In genomic region chr17:57768622-57769610, GRCm38 (mm10) we compare ENCODE assay signal across 8 mouse cellular contexts. TPM values are rescaled to one million over a fixed set of nuclear protein-coding genes. Genes with fewer than 3 reads are reported as not detected.
A peak's percentile ranks its signal among the peaks of the same experiment; 100 is the strongest.
DNase-seq lines count a peak whose midpoint lies in the region; ATAC-seq and TF ChIP-seq lines count a peak whose summit lies in the region.
"Had no signal": no experiment of that assay in that cellular context is flagged by ENCODE, and none has a peak within 500 bp of the region (broad histone marks: within the 10 kb centered on the region; RNA-seq: fewer than 3 reads in every experiment).

Gene Cntnap5c (plus strand): TSS chr17:57769570.

- peaks cover 6% of the 10 kb centered on the region; the same call in 1 of the 2 replicates for H3K27me3 ChIP-seq in hindbrain, embryonic 13.5 days
- no peaks in the 10 kb centered on the region for H3K27me3 ChIP-seq in midbrain, embryonic 14.5 days (ENCODE audit: control insufficient read depth, insufficient read depth, low read length)

- H3K4me2 ChIP-seq in hindbrain, embryonic 13.5 days: peak within 1 kb of the TSS; percentile 65
- H3K4me2 ChIP-seq in midbrain, embryonic 14.5 days (ENCODE audit: low read length): peak within 1 kb of the TSS; percentile 63

- DNase-seq in ES-E14 (ENCODE audit: low read depth, low spot score) (peak; percentile 68), WW6 (ENCODE audit: low read depth, low spot score) (peak; percentile 48)
- peak; percentile 86 for DNase-seq in embryo, embryonic 10.5 days (ENCODE audit: low spot score)
- peak; percentile 18 to 30 for DNase-seq in layer of hippocampus, postnatal 14 days (ENCODE audit: low spot score in 2 of 2)
- DNase-seq in midbrain, embryonic 14.5 days: peak; percentile 80
- DNase-seq in telencephalon, adult 2 months (ENCODE audit: low read depth, low spot score): peak; percentile 57

- H3K36me3 ChIP-seq in ES-E14 (ENCODE audit: control insufficient read depth, insufficient read depth, low read length, poor library complexity, severe bottlenecking): no peaks in the 10 kb centered on the region
- no peaks in the 10 kb centered on the region for H3K36me3 ChIP-seq in hindbrain, embryonic 13.5 days
- H3K36me3 ChIP-seq in midbrain, embryonic 14.5 days (ENCODE audit: control insufficient read depth, insufficient read depth, low read length): no peaks in the 10 kb centered on the region

- no peaks in the 10 kb centered on the region for H3K9me3 ChIP-seq in ES-E14 (ENCODE audit: control insufficient read depth, insufficient read depth, low read depth, low read length)
- no peaks in the 10 kb centered on the region for H3K9me3 ChIP-seq in hindbrain, embryonic 13.5 days
- no peaks in the 10 kb centered on the region for H3K9me3 ChIP-seq in midbrain, embryonic 14.5 days (ENCODE audit: control insufficient read depth, low read length)

- H3K4me1 ChIP-seq in ES-E14 (ENCODE audit: control insufficient read depth in 2 of 2, insufficient read depth in 2 of 2, low read length in 2 of 2, poor library complexity in 1 of 2): 0 out of 4 replicates have a peak, but pooled peaks cover 0 to 2% of the 10 kb centered on the region in 2 experiments
- peaks cover 12% of the 10 kb centered on the region; the same call in 1 of the 2 replicates for H3K4me1 ChIP-seq in hindbrain, embryonic 13.5 days (replicated peaks)
- no peaks in the 10 kb centered on the region for H3K4me1 ChIP-seq in midbrain, embryonic 14.5 days (ENCODE audit: control insufficient read depth, insufficient read depth, low read length)

- peak; percentile 94 for ATAC-seq in hindbrain, embryonic 13.5 days (ENCODE audit: low FRiP score)
- ATAC-seq in midbrain, embryonic 14.5 days (ENCODE audit: low FRiP score, low TSS enrichment): peak; percentile 81

- no peak within 1 kb of the TSS for H3K4me3 ChIP-seq in ES-E14 (ENCODE audit: insufficient read depth in 1 of 2, low read depth in 1 of 2, low read length in 2 of 2, poor library complexity in 1 of 2, severe bottlenecking in 1 of 2)
- H3K4me3 ChIP-seq in hindbrain, embryonic 13.5 days: peak within 1 kb of the TSS; percentile 42
- H3K4me3 ChIP-seq in midbrain, embryonic 14.5 days (replicated peaks; ENCODE audit: low read depth, low read length): peak within 1 kb of the TSS; percentile 34

- in situ Hi-C loops in ES-E14 (cut with MboI; ENCODE audit: low sequenced_read_pairs in 2 of 2, unreplicated experiment in 2 of 2): loop anchor here in 1 of 2 experiments (25.0 kb wide), 1 partner anchor 1143 kb away; no protein-coding TSS in a partner anchor

- no peak within 1 kb of the TSS for H3K9ac ChIP-seq in ES-E14 (ENCODE audit: insufficient read depth, low read depth, low read length, poor library complexity, severe bottlenecking)
- H3K9ac ChIP-seq in hindbrain, embryonic 13.5 days: peak within 1 kb of the TSS; percentile 61
- peak within 1 kb of the TSS; percentile 32; the same call in 1 of the 2 replicates for H3K9ac ChIP-seq in midbrain, embryonic 14.5 days (replicated peaks; ENCODE audit: low read length)

- H3K27ac ChIP-seq in ES-E14 (ENCODE audit: insufficient read depth, low read depth, low read length, poor library complexity, severe bottlenecking): no peak within 1 kb of the TSS
- no peak within 1 kb of the TSS for H3K27ac ChIP-seq in hindbrain, embryonic 13.5 days
- no peak within 1 kb of the TSS for H3K27ac ChIP-seq in midbrain, embryonic 14.5 days (replicated peaks; ENCODE audit: low read depth, low read length)

- 16% methylated on average over 26 of the region's 26 CpGs for WGBS in hindbrain, embryonic 13.5 days
- WGBS in midbrain, embryonic 14.5 days: 16% methylated on average over 26 of the region's 26 CpGs

TF ChIP-seq in ES-E14, 5 proteins besides CTCF, POLR2A, EP300 and RAD21:
- TF ChIP-seq ZNF384 (IDR thresholded peaks at IDR 0.05; ENCODE audit: low read depth, low read length) (no peak), MAFK (IDR thresholded peaks at IDR 0.05; ENCODE audit: insufficient read depth, low read depth, low read length) (no peak), ZC3H11A (IDR thresholded peaks at IDR 0.05; ENCODE audit: borderline replicate concordance, low read depth, low read length) (no peak), CHD2 (IDR thresholded peaks at IDR 0.05; ENCODE audit: low read depth, low read length) (no peak), HCFC1 (IDR thresholded peaks at IDR 0.05; ENCODE audit: borderline replicate concordance, insufficient read depth, low read length) (no peak)
TF ChIP-seq in ES-E14: peak in this region for 0.

RNA-seq across cellular contexts. Expression of gene Cntnap5c, which starts in this region (rescaled TPM):
- not detected in 2 replicates for total RNA-seq in ES-E14 (2012; rRNA removed)
- 1.3 and 1.4 TPM in 2 replicates for polyA plus RNA-seq in hindbrain, embryonic 13.5 days (2015; fragmentation: Nextera tagmentation; extraction: Ambion mirVana)
- 10 to 100 TPM; 22.9 to 23.9 TPM for total RNA-seq in layer of hippocampus, postnatal 14 days (2021)
- polyA plus RNA-seq in midbrain, embryonic 14.5 days (2014; fragmentation: Nextera tagmentation; extraction: Ambion mirVana): 1.7 and 1.8 TPM in 2 replicates
- polyA plus RNA-seq: heart, postnatal 0 days had no signal

Comparison
In these comparisons a context has a peak if more than half of its experiments do, and no peak if none do; other contexts are left out.
1. RNA of gene Cntnap5c (total RNA-seq): 22.9 to 23.9 TPM in layer of hippocampus, postnatal 14 days; not detected in ES-E14; every median in the first group is over 10 times any median in the second.
2. Peak in DNase-seq in ES-E14; RNA of the gene not detected or under 1 TPM.
3. DNase-seq: peak in every context shown above with its lines; median percentile 86 in embryo, embryonic 10.5 days; 80 in midbrain, embryonic 14.5 days; 68 in ES-E14; 57 in telencephalon, adult 2 months; 48 in WW6; 24 in layer of hippocampus, postnatal 14 days.
4. H3K4me3 ChIP-seq: peak in hindbrain, embryonic 13.5 days (single experiment) and midbrain, embryonic 14.5 days (single experiment); none in ES-E14 (0 of 2).